Mouse (Mus musculus) hindbrain, postnatal 0 days (tissue): ENCODE measurements at regions not wholly inside any gene's neighbourhood (a gene's known extent, or its start where the extent isn't known, plus 50 kb on each side); places are given as distances from the start of the nearest gene placed in this dataset.

Experiments
- ATAC-seq: fragments of 200-750 bp; cut with Nextera tagmentation; 2 replicates; pipeline ENCODE4 v1.8.0; 2017; ENCODE audit warnings: mild to moderate bottlenecking, moderate TSS enrichment, moderate library complexity
- DNase-seq: peaks from one replicate; pipeline ENCODE4 v3.0.0-alpha.2; 2015; ENCODE audit warnings: low spot score
- H3K27ac ChIP-seq: fragments of 300-500 bp; sonication (generic); 2 replicates; pipeline ENCODE4 v1.5.1; 2014; ENCODE audit warnings: mild to moderate bottlenecking
- H3K27me3 ChIP-seq: fragments of 300-500 bp; sonication (generic); 2 replicates; pipeline ENCODE4 v1.6.1; 2014; ENCODE audit warnings: low read length, mixed read lengths; ENCODE audit not compliant: insufficient read depth
- H3K36me3 ChIP-seq: fragments of 300-500 bp; sonication (generic); 2 replicates; pipeline ENCODE4 v1.6.1; 2014; ENCODE audit warnings: low read length, mixed read lengths; ENCODE audit not compliant: insufficient read depth
- H3K4me1 ChIP-seq: fragments of 300-500 bp; sonication (generic); 2 replicates; pipeline ENCODE4 v1.6.1; 2014; ENCODE audit warnings: antibody characterized with exemption, low read length, mixed read lengths; ENCODE audit not compliant: insufficient read depth
- H3K4me2 ChIP-seq: fragments of 300-500 bp; sonication (generic); 2 replicates; pipeline ENCODE4 v1.6.1; 2014; ENCODE audit warnings: low read depth, mild to moderate bottlenecking, low read length, moderate library complexity, mixed read lengths
- H3K4me3 ChIP-seq: fragments of 300-500 bp; sonication (generic); 2 replicates; pipeline ENCODE4 v1.5.1; 2014; ENCODE audit warnings: low read length
- H3K9ac ChIP-seq: fragments of 300-500 bp; sonication (generic); replicated peaks from 2 replicates; pipeline ENCODE4 v1.6.1; 2014; ENCODE audit warnings: mild to moderate bottlenecking, low read length, moderate library complexity, mixed read lengths
- H3K9me3 ChIP-seq: fragments of 300-500 bp; sonication (generic); 2 replicates; pipeline ENCODE4 v1.6.1; 2016; ENCODE audit warnings: low read length, mixed read lengths
- CTCF ChIP-seq: IDR thresholded peaks from 2 replicates; pipeline ENCODE4 v1.5.1; 2016; ENCODE audit warnings: antibody characterized with exemption, control low read depth, low read depth
- WGBS: fragments of 180-500 bp; shearing (Covaris S2); extraction: QIAGEN DNeasy Blood & Tissue Kit; methylation state at CpG from one replicate; pipeline ENCODE4 v1.1.7; 2014; 5-methylcytosine and 5-hydroxymethylcytosine counted together

- TF ChIP-seq CTCF, result no peak
- no peak for ATAC-seq
- no peak overlapping the region for H3K27ac ChIP-seq
Measured at GRCm38 (mm10) chr2:81407372-81407771, 645.6 kb upstream of the Zfp804a start.

GRCm38 (mm10) chr2:81411751-81412150, 641.3 kb upstream of the Zfp804a start:
- no peak overlapping the region for H3K9ac ChIP-seq
- TF ChIP-seq CTCF, result no peak
- no peak for ATAC-seq
- no peaks in the 10 kb centered on the region for H3K9me3 ChIP-seq
- DNase-seq, result no peak
- whole genome bisulfite sequencing, result 59% methylated on average over 3 of the region's 3 CpGs
- H3K4me1 ChIP-seq, result no peaks in the 10 kb centered on the region
- H3K27me3 ChIP-seq, result no peaks in the 10 kb centered on the region
- H3K27ac ChIP-seq, result no peak overlapping the region
- no peaks in the 10 kb centered on the region for H3K36me3 ChIP-seq
- H3K4me3 ChIP-seq, result no peak overlapping the region
- no peak overlapping the region for H3K4me2 ChIP-seq

More at GRCm38 (mm10) chr2:81407372-81407771, 645.6 kb upstream of the Zfp804a start:
- DNase-seq, result no peak
- no peaks in the 10 kb centered on the region for H3K4me1 ChIP-seq
- no peak overlapping the region for H3K4me2 ChIP-seq
- H3K27me3 ChIP-seq, result no peaks in the 10 kb centered on the region
- no peaks in the 10 kb centered on the region for H3K36me3 ChIP-seq
- no peak overlapping the region for H3K9ac ChIP-seq
- H3K4me3 ChIP-seq, result no peak overlapping the region
- H3K9me3 ChIP-seq, result no peaks in the 10 kb centered on the region

GRCm38 (mm10) chr2:81431411-81431810, 621.6 kb upstream of the Zfp804a start:
- no peaks in the 10 kb centered on the region for H3K4me1 ChIP-seq
- ATAC-seq (no peak), DNase-seq (no peak)
- no peaks in the 10 kb centered on the region for H3K9me3 ChIP-seq
- 85% methylated on average over 4 of the region's 4 CpGs for WGBS
- no peak overlapping the region for H3K4me2 ChIP-seq
- H3K9ac ChIP-seq, result no peak overlapping the region
- no peaks in the 10 kb centered on the region for H3K36me3 ChIP-seq
- H3K27ac ChIP-seq, result no peak overlapping the region
- no peak for TF ChIP-seq CTCF
- H3K4me3 ChIP-seq, result no peak overlapping the region
- H3K27me3 ChIP-seq, result no peaks in the 10 kb centered on the region

- ATAC-seq (no peak), DNase-seq (no peak)
- H3K4me2 ChIP-seq, result no peak overlapping the region
Measured at GRCm38 (mm10) chr2:81439082-81439481, 613.9 kb upstream of the Zfp804a start.

GRCm38 (mm10) chr2:81440929-81441328, 612.1 kb upstream of the Zfp804a start:
- ATAC-seq, result no peak
- Histone ChIP-seq H3K4me3 (no peak overlapping the region), H3K9ac (no peak overlapping the region), H3K36me3 (no peaks in the 10 kb centered on the region), H3K4me2 (no peak overlapping the region), H3K27ac (no peak overlapping the region), H3K27me3 (no peaks in the 10 kb centered on the region), H3K9me3 (no peaks in the 10 kb centered on the region), H3K4me1 (no peaks in the 10 kb centered on the region)
- TF ChIP-seq CTCF, result no peak
- DNase-seq, result no peak

More at GRCm38 (mm10) chr2:81439082-81439481, 613.9 kb upstream of the Zfp804a start:
- 83% methylated on average over 11 of the region's 11 CpGs for WGBS
- Histone ChIP-seq H3K9ac (no peak overlapping the region), H3K27me3 (no peaks in the 10 kb centered on the region), H3K4me3 (no peak overlapping the region), H3K9me3 (no peaks in the 10 kb centered on the region), H3K36me3 (no peaks in the 10 kb centered on the region), H3K27ac (no peak overlapping the region), H3K4me1 (no peaks in the 10 kb centered on the region)
- no peak for TF ChIP-seq CTCF

GRCm38 (mm10) chr2:81450514-81450913, 602.5 kb upstream of the Zfp804a start:
- TF ChIP-seq CTCF, result no peak
- H3K4me2 ChIP-seq, result no peak overlapping the region
- H3K9ac ChIP-seq, result no peak overlapping the region
- H3K4me1 ChIP-seq, result no peaks in the 10 kb centered on the region
- ATAC-seq, result no peak
- no peaks in the 10 kb centered on the region for H3K36me3 ChIP-seq
- WGBS, result 53% methylated on average over 1 of the region's 1 CpGs
- no peak for DNase-seq
- no peaks in the 10 kb centered on the region for H3K9me3 ChIP-seq
- no peaks in the 10 kb centered on the region for H3K27me3 ChIP-seq
- no peak overlapping the region for H3K4me3 ChIP-seq
- H3K27ac ChIP-seq, result no peak overlapping the region

- 79% methylated on average over 2 of the region's 2 CpGs for WGBS
- DNase-seq, result no peak
- Histone ChIP-seq H3K4me1 (no peaks in the 10 kb centered on the region), H3K9ac (no peak overlapping the region), H3K4me3 (no peak overlapping the region), H3K27ac (no peak overlapping the region), H3K9me3 (no peaks in the 10 kb centered on the region), H3K4me2 (no peak overlapping the region), H3K27me3 (no peaks in the 10 kb centered on the region), H3K36me3 (no peaks in the 10 kb centered on the region)
- ATAC-seq, result no peak
- no peak for TF ChIP-seq CTCF
Measured at GRCm38 (mm10) chr2:81488821-81489220, 564.2 kb upstream of the Zfp804a start.

DNA sequence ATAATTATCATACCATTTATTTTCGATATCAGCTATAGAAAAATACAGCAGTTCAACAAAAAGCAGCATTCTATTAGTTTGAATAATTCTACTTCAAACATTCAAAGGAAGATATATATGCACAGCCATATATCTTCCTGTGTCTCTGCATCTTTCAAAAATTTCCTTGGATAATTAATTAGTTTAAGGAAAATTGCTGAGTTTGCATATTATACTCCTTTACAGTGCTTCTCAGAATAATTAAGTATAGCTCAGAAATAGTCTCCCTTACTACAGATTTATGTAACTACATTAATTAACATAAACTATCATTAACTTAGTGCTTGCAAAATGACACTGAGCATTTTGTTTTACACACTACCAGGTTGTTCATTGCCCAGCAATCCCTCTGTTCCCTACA, 546.0 kb upstream of the Zfp804a start:
- Histone ChIP-seq H3K4me3 (no peak overlapping the region), H3K36me3 (no peaks in the 10 kb centered on the region), H3K9ac (no peak overlapping the region), H3K27me3 (no peaks in the 10 kb centered on the region), H3K4me2 (no peak overlapping the region), H3K4me1 (no peaks in the 10 kb centered on the region), H3K27ac (no peak overlapping the region), H3K9me3 (no peaks in the 10 kb centered on the region)
- no peak for TF ChIP-seq CTCF
- DNase-seq (no peak), ATAC-seq (no peak)
- WGBS, result 97% methylated on average over 1 of the region's 1 CpGs
